Mouse (Mus musculus) mouse embryonic stem cell (cell line): Measurements from ENCODE around the gene Snx17.

Experiments used
- in situ Hi-C, 2 experiments: fragments of 300-500 bp; cut with MboI; formaldehyde crosslinking; loops; 1 replicate in 1 of 2; 3 replicates in 1 of 2; pipeline ENCODE4 v1.14.3; 2019 to 2020; ENCODE audit warnings: low sequenced_read_pairs in 2 of 2, low pct_unique_long_range_greater_than_20kb in 1 of 2, mixed read lengths in 1 of 2; ENCODE audit not compliant: unreplicated experiment in 1 of 2

The Snx17 gene

DNA sequence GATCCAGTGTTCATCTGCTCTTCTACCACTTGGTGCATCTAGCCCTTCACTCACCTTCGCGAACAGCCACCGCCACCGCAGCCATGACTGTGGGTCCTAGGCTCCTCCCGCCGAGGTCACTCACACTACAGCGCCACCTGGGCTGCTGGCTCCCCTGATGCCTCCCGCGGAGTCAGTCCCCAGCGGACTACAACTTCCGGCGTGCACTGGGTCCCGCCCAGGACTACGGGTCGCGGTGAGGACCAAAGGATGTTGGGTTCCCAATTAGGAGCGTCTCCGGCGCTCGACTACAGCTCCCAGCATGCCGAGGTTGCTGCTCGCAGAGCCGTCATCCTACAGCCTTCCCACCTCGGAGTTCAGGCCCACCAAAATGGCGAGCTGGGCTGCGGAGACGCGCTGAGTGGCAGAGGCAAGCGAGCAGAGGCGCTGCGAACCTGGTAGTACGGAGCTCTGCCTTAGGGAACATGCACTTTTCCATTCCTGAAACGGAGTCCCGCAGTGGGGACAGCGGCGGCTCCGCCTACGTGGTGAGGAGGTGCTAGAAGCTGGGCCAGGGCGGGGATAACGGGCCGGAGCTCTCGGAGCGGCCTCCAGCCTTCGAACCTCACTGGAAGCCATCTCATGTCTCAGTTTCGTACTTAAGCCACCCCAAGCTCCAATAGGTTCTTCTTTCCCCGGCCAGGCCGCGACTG, at the start of gene Snx17, which contains the start of gene Eif2b4:
Gene Snx17, plus strand, starts transcription at position 289 of the 692 bp plus-strand sequence.
Gene Eif2b4, minus strand, starts transcription at position 492 of the 692 bp plus-strand sequence.
- in situ Hi-C loops: no loop called here

DNA sequence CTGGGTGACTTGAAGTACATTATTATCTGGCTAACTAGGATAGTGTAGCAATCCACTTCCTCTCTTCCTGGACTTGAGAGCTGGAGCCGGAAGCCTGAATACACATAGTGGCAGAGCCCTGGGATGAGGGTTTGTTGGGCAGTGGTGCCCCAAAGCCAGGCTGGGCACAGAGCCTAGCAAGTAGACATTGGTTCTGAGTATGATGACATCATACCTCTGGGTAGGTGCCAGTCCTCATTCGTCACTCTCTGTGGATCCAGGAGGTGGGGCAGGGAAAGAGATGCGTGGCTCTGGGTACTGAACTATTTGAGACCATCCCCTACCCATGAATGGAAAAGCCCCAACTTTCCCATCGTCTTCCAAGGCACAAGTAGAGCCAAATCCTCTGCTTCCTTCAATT, 43.2 kb upstream of the Snx17 start:
- in situ Hi-C loops: no loop called here

DNA sequence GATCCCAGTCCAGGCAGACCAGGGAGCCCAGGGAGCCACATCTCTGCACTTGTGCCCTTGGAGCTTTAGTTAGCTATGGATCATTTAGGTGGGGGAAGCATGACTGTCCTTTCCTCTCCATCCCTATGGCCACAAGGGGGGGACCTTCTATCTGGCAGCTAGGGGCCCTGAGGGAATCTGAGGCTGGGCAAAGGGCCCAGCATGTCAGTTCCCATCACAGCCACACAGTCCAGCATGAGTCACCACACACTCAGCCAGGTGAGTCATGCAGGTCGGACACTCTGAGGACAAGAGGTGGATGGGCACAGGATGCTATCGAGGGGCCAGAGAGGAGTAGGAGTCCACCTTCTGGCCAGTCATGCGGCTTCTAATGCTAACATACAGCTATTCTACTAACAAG, 41.3 kb upstream of the Snx17 start:
- in situ Hi-C loops: no loop called here

DNA sequence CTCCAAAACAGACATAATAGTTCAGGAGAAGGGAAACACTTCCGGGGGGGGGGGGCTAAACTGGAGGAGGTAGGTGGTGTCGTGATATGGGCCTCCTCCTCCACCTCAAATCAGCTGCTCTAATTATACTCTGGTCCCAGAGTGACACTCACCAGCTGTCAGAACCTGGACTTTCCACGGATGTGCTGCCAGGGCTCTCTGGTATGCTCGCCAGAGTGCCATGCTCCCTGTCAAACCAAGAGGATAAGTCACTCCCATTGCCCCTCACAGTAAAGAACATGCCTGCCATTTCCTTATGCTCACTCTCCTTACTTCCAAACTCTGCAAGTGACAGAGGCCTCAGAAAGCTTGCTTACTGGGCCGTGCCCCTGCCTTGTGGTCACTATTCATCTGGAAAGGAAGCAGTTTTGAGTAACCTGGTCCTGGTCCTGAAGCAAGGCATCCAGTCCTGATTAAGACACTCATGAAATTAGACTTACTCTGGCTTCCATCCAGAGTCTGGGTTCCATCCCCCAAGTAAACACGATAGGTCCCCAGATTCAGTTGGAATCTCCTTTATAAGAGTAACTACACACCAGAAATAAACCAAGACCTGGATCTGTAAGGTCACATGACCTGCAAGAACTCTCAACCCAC, 39.4 kb upstream of the Snx17 start:
- in situ Hi-C loops: no loop called here

DNA sequence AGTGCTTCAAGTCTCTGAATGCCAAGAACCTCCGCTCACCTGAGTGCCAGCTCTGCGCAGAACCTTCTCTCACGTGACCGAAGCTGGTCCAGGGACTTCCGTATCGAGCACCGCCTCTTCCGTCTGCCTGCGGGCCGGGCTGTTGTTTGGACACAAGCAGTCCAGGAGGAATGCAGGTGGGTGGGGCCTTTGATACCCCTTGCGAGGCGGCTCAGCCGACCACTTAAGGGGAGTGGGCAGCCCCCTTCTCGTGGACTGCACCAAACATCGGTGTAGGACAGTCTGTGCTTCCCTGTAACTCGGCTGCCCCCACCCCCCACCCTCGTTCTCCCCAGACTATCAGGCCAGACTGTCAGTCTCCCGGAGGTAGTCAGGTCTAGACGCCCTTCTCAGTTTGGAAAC, 38.9 kb upstream of the Snx17 start, which contains the start of gene Mpv17:
Gene Mpv17, minus strand, starts transcription at position 100 of the 402 bp plus-strand sequence.
- in situ Hi-C loops: no loop called here

DNA sequence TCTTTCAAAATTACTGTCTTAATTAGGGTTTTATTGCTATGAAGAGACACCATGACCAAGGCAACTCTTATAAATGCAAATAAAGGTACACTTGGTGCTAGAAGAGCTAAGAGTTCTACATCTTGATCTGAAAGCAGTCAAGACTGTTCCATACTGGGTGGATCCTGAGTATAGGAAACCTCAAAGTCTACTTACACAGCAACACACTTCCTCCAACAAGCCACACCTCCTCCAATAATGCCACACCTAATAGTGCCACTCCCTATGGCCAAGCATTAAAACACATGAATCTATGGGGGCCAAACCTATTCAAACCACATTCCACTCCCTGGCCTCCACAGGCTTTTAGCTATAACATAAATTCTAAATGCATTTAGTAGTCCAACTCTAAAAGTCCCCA, 30.6 kb upstream of the Snx17 start:
- in situ Hi-C loops: no loop called here

DNA sequence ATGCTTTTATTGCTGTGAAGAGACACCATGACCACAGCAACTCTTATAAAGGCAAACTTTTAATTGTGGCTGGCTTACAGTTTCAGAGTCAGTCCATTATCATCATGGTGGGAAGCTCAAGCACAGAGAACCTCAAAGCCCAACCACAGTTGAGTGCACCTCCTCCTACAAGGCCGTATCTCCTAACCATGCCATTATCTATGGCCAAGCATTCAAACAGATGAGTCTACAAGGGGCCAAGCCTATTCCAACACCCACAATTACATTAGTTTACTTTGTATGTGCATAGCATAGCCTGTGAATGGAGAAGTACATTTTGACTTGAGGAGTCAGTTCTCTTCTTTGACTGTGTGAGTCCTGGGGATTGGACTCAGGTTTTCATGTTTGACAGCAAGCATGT, 28.1 kb upstream of the Snx17 start:
- in situ Hi-C loops: no loop called here

DNA sequence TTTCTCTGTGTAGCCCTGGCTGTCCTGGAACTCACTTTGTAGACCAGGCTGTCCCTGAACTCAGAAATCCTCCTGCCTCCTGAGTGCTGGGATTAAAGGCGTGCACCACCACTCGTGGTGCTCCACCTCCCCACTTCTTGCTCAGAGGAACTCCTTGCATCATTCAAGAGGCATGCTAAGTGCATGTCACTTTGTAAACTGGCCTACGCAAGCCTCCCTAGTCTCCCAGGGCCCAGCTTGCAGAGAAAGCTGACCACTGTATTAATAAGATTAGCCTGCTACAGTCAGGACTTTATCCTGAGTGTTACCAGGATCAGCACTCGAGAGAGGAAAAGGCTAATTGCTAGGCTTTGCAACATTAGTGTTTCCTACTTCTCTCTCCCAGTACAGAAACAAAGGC, 24.4 kb upstream of the Snx17 start:
- in situ Hi-C loops: no loop called here

DNA sequence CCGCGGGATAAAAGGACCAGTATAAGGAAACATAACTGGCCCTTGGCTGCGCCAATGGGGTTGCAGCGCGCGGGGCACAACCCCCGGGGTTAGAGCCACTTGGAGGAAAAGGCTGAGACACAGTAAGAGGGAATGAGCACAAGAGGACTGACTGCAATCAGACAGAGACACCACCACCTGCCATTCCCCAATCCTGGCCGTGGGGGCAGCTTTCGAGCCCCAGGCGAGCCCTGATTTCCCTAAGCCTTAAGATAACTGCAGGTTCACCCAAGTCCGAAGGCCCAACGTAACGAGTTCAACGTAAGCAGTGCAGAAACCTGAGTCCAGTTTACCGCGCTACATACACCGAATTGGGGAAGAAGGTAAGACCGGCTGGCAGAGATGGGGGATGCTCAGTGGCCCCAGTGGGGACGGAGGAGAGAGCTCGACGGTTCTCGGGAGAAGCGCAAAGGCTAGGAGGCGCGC, 13.7 kb upstream of the Snx17 start:
- in situ Hi-C loops: no loop called here

DNA sequence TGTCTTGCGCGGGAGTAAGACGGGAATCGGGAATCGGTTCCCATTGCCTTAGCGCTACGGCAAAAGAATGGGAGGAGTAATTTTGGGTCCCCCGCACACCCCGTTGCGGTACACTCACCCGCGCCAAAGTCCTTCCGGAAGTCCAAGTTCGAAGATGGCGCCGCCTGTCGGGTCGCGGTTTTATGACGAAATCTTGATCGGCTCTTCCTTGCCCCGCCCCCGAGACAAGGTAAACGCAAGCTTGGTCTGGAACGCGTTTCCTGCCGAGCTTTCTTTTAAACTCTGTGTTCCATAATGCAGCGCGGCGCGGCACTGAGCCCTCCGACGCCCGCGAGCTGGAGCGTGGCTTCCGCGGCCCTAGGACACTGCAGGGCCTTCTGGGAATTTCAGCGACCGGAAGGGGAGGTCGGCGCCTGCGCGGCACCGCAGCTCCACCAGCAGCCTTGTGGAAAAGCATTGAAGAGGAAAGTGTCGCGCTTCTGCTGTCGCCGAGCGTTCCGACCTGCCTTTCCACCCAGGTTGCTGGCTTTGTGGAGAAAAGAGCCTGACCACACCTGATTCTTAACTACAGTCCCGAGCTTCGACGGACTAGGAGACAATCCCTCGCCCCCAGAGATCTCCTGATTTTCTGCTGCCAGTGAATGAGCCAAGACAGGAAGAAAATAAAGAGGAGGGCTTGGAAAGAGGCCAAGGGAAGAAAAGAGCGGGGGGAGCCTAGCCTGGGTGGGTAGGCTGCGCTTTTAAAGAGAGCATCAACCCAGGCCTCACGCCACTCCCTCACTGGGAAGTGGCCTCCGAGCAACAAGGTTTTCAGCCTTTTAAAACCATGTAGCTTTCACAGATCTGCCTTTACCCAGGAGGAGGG, 13.0 kb upstream of the Snx17 start, which contains the start of the genes Gm29609 and Gtf3c2:
Gene Gm29609, minus strand, starts transcription at position 146 of the 865 bp plus-strand sequence.
Gene Gtf3c2, minus strand, starts transcription at position 379 of the 865 bp plus-strand sequence.
- in situ Hi-C loops: no loop called here

DNA sequence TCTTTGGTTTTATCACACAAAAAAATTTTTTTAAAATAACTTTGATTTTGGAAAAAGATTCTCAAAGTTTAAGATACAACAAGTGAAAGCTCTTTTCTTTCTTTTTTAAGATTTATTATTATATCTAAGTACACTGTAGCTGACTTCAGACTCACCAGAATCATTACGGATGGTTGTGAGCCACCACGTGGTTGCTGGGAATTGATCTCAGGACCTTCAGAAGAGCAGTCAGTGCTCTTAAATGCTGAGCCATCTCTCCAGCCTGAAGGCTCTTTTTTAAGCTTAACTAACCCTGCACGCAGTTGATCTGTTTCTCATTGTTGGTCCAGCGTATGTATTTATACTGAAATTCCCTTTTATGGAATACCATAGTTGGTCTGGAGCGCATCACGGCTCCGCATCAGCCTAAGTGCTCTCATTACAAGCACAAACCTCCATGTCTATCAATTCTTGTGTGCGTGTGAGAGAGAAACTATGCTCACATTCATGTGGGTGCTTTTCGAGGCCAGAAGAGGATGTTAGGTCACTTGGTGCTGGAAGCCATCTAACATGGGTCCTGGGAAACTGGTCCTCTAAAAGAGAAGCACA, 11.8 kb upstream of the Snx17 start:
- in situ Hi-C loops: no loop called here

DNA sequence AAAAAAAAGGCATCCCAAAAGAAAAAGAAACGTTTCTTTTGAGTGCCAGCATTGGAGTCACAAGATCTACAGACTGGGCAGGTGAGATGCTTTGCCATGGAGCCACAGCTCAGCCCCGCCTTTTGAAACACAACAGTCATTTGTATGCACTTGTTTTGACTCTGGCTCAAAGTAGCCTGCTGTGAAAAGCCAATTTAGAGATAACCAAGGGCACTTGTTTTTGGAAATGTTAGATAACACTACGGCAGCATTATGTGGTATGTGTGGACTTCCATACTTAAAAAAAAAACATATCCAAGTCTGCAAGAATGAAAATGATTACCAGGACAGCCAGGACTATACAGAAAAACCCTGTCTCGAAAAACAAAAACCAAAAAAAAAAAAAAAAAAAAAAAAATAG, 9.3 kb upstream of the Snx17 start:
- in situ Hi-C loops: no loop called here

DNA sequence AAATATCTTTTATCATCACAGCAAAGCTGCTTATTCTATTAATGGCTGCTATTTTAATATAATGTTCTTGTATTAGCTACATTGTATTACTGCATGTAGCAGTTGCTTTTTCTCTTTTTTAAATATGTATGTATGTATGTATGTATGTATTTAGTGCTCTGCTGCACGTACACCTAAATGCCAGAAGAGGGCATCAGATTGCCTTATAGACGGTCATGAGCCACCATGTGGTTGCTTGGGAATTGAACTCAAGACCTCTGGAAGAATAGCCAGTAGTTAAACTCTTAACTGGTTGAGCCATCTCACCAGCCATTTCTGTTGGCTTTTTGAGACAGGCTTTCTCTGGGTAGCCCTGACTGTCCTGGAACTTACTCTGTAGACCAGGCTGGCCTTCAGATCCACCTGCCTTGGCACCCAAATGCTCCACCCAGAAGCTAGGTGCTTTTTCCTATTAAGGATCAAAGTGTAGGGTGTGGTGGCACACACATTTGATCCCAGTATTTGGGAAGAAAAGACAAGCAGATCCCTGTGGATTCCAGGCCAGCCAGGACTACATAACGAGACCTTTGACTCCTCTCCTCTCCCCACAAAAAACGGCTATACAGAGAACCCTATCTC, 4.7 kb upstream of the Snx17 start:
- in situ Hi-C loops: no loop called here

DNA sequence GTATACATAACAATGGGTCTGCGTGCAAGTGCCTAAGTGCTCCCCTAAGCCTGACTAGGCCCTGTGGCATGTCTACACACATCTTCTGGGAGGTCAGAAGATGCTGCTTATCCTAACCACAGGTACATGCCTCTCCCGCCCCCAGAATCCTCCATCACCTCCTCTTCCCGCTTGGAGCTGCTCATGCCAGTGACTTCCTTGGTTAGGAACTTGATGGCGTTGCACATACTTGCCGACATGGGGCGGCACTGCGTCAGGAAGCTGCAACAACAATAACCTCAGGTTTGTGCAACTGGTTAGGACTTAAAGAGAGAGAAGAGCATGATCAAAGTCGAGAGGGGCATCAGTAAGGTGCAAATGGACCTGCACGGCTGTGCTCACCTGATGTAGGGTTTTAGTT, 2.8 kb upstream of the Snx17 start:
- in situ Hi-C loops: no loop called here

DNA sequence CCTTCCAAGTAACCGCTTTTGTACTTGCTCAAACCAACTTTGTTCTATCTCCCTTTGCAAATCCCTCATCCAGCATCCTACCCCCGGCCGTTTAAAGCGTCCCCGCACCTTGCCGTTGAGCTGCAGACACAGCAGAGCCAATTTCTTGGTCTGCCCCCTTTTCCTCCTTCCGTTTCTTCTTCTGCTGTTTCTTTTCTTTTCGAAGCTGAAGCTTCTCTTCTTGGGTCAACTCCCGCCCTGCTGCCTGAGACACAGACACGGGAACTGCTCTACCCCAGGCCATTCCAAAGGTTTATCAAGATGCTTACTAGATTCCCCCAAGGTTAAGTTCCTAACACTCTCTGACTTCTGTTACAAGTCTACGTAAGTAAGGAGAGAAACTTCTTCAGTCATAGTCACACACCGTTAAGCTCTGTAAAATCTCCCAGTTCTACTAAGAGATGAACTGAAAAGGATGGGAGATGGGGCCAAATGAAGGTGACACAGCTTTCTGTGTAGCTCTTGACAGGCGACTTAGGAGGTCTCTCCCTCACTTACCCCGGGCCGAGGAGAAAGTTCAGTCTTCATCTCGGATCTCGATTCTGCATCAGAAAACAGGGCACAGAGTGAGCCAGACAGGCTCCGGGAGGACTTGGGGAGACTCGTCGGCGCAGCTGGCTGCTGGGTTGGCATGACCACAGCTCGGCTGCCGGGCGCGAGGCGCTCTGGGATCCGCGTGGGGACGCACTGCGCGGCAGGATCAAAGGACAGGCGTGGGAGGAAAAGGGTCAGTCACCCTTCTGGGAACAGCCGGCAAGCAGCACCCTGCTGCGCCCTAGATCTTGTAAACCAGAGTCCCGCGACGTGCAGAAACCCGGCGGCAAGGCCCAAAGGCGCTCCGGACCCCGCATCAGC, 735 bp upstream of the Snx17 start:
- in situ Hi-C loops: no loop called here

DNA sequence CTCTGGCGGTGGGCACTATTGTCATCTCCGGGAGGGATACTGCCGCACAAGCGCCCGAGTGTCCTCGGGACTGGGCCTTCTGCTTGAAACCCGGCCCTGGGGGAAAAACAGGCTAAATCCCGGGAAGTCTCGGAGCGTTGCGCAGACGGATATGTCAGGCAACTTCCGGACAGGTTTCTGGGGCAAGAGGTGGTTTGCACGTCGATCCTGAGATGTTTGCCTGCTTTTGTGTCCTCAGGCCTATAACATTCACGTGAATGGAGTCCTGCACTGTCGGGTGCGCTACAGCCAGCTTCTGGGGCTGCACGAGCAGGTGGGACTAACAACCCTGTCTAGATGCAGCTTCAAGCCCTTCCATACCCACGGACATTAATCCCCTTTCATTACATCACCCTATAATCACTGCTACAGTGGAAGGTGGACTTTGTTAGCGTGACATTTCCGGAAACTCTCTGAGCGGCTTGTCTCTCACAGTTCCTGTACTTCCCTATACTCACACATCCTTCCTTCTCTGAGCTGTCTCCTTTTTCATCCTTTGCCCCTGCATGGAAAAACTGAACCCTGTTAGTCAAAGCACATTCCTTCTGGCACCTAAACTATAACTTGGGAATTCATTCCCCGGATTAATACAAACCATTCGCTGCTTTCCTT, 729 bp downstream of the Snx17 start:
- in situ Hi-C loops: no loop called here
